Mouse (Mus musculus) stomach, embryonic 15.5 days (tissue): ENCODE measurements around the gene Ethe1. TPM values are rescaled to one million over a fixed set of nuclear protein-coding genes. Genes with fewer than 3 reads are reported as not detected.

Experiments used
- ATAC-seq: fragments of 200-750 bp; cut with Nextera tagmentation; 2 replicates; pipeline ENCODE4 v1.8.0; 2017; ENCODE audit warnings: low read depth, moderate number of reproducible peaks, moderate TSS enrichment; ENCODE audit not compliant: insufficient read depth, low FRiP score
- H3K27ac ChIP-seq: fragments of 300-500 bp; sonication (generic); 2 replicates; pipeline ENCODE4 v1.5.1; 2015; ENCODE audit warnings: mild to moderate bottlenecking, inconsistent platforms
- H3K27me3 ChIP-seq: fragments of 300-500 bp; sonication (generic); replicated peaks from 2 replicates; pipeline ENCODE4 v1.6.1; 2015; ENCODE audit warnings: inconsistent platforms
- H3K36me3 ChIP-seq: fragments of 300-500 bp; sonication (generic); 2 replicates; pipeline ENCODE4 v1.6.1; 2015; ENCODE audit warnings: inconsistent platforms
- H3K4me1 ChIP-seq: fragments of 300-500 bp; sonication (generic); 2 replicates; pipeline ENCODE4 v1.6.1; 2015; ENCODE audit warnings: inconsistent platforms
- H3K4me2 ChIP-seq: fragments of 300-500 bp; sonication (generic); 2 replicates; pipeline ENCODE4 v1.6.1; 2015; ENCODE audit warnings: mild to moderate bottlenecking, inconsistent platforms
- H3K4me3 ChIP-seq: fragments of 300-500 bp; sonication (generic); replicated peaks from 2 replicates; pipeline ENCODE4 v1.5.1; 2015; ENCODE audit warnings: inconsistent platforms
- H3K9ac ChIP-seq: fragments of 300-500 bp; sonication (generic); 2 replicates; pipeline ENCODE4 v1.6.1; 2015; ENCODE audit warnings: inconsistent platforms
- H3K9me3 ChIP-seq: fragments of 300-500 bp; sonication (generic); 2 replicates; pipeline ENCODE4 v1.6.1; 2016; ENCODE audit warnings: inconsistent platforms
- WGBS: fragments of 180-500 bp; shearing (Covaris S2); methylation state at CpG from one replicate; pipeline ENCODE4 v1.1.7; 2015; 5-methylcytosine and 5-hydroxymethylcytosine counted together
- polyA plus RNA-seq: library from polyadenylated mRNA; unstranded; fragments of >200 nt; fragmentation: Nextera tagmentation; extraction: Ambion mirVana; gene quantifications from 2 replicates; pipeline ENCODE4 v1.2.1, GENCODE M21; 2015

Ethe1 gene
- polyA plus RNA-seq, 1 experiment from 2014 or later: 37.1 TPM

DNA sequence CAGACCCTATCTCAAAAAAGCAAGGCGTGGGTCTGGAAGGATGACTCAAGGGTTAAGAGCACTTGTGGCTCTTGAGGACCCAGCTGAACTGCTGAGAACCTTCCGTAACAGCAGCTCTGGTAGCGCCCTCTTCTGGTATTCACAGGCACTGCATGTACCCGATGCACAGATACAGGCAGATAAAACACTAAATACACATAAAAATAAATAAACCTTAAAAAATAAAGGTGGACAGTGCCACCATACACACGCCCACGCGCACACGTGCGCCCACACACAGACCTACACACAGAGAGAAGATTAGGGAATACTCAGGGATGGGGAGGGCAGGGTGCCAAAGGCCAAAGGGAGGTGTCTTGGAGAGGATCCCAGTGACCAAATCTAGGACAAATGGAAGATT, 55.1 kb downstream of the Ethe1 start:
- 11% methylated on average over 9 of the region's 9 CpGs for WGBS
- no peak overlapping the region for H3K4me3 ChIP-seq
- no peak for ATAC-seq

DNA sequence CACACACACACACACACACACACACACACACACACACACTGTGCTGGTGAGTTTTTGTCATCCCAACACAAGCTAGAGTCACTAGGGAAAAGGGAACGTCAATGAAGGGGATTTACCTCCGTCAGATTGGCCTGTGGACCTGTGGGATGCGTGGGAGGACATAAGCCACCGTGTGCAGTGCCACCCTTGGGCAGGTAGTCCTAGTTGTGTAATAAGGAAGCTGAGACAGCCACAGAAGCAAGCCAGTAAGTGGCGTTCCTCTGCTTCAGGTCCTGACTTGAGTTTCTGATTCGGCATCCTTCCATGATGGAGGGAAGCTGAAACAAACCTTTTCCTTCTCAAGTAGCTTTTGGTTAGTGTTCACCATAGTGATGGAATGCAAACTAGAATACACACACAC, 57.1 kb downstream of the Ethe1 start:
- Histone ChIP-seq H3K4me3 (no peak overlapping the region), H3K9ac (no peak overlapping the region), H3K27me3 (peaks cover 12% of the 10 kb centered on the region), H3K27ac (no peak overlapping the region), H3K36me3 (no peaks in the 10 kb centered on the region), H3K9me3 (no peaks in the 10 kb centered on the region), H3K4me1 (no peaks in the 10 kb centered on the region), H3K4me2 (no peak overlapping the region)
- WGBS: 81% methylated on average over 6 of the region's 6 CpGs
- ATAC-seq: no peak

More for the DNA sequence above, 55.1 kb downstream of the Ethe1 start:
- no peaks in the 10 kb centered on the region for H3K4me1 ChIP-seq
- no peaks in the 10 kb centered on the region for H3K9me3 ChIP-seq
- H3K4me2 ChIP-seq: no peak overlapping the region
- no peak overlapping the region for H3K9ac ChIP-seq
- H3K27ac ChIP-seq: no peak overlapping the region
- H3K36me3 ChIP-seq: no peaks in the 10 kb centered on the region
- peaks cover 22% of the 10 kb centered on the region for H3K27me3 ChIP-seq

DNA sequence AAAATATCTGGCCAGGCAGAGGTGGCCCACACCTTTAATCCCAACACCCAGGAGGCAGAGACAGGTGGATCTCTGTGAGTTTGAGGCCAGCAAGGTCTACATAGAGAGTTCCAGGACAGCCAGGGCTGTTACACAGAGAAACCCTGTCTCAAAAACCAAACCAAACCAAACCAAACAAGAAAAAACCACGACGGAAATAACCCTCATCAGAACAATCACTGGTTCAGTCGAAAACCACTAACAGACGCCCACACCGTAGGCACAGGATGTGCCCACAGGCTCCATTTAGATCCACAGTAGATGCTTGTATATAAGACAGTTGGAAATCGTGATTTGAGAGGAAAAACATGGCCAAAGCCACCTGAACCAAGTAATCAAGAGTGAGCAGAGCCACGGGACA, 57.7 kb downstream of the Ethe1 start:
- Histone ChIP-seq H3K4me1 (no peaks in the 10 kb centered on the region), H3K27me3 (peaks cover 7% of the 10 kb centered on the region), H3K9me3 (no peaks in the 10 kb centered on the region), H3K36me3 (no peaks in the 10 kb centered on the region), H3K27ac (no peak overlapping the region), H3K4me2 (no peak overlapping the region), H3K4me3 (no peak overlapping the region), H3K9ac (no peak overlapping the region)
- no peak for ATAC-seq
- WGBS: 67% methylated on average over 7 of the region's 7 CpGs

DNA sequence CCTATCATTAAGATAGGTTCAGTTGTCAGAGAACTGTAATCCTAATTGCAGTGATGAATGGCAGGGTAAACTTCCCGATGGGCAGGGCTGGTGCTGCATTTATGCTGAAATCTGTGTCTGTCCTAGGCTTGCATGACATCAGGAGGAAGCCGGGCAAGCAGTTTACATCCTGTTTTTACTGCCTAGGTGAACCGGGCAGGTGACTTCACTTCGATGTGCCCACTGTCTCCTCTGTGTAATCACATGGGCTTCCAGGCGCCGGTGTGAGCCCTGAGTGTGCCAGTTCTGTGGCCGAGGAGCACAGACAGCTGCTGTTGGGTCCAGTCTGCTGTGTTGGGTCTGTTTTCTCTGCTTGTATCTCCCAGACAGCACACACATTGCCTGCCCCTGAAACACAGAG, 59.1 kb downstream of the Ethe1 start:
- H3K9me3 ChIP-seq: no peaks in the 10 kb centered on the region
- no peak overlapping the region for H3K4me2 ChIP-seq
- no peaks in the 10 kb centered on the region for H3K36me3 ChIP-seq
- H3K4me1 ChIP-seq: no peaks in the 10 kb centered on the region
- no peak overlapping the region for H3K27ac ChIP-seq
- WGBS: 63% methylated on average over 7 of the region's 7 CpGs
- H3K27me3 ChIP-seq: no peaks in the 10 kb centered on the region
- H3K9ac ChIP-seq: no peak overlapping the region
- ATAC-seq: no peak
- no peak overlapping the region for H3K4me3 ChIP-seq

DNA sequence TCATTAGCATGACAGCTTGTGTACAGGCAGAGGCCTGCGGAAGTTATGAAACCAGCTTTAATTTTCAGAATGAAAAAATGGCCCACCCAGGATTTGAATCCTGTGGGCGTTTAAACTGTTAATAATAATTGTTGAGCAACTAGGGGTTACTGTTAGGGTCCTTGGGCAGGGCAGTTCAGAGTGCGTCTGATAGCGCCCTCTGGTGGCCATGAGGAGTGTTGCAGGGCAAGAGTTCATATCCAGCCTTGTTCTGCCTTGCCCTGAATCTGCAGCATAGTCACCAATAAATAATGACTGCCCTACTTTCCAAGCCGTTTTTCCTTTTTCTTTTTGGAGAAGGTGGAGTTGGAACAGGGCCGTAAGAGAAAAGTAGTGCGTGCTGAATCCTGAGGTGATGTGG, 66.3 kb downstream of the Ethe1 start:
- H3K27ac ChIP-seq: no peak overlapping the region
- no peaks in the 10 kb centered on the region for H3K36me3 ChIP-seq
- no peak overlapping the region for H3K4me3 ChIP-seq
- no peaks in the 10 kb centered on the region for H3K9me3 ChIP-seq
- H3K9ac ChIP-seq: no peak overlapping the region
- H3K27me3 ChIP-seq: no peaks in the 10 kb centered on the region
- ATAC-seq: no peak
- WGBS: 21% methylated on average over 7 of the region's 7 CpGs
- H3K4me2 ChIP-seq: no peak overlapping the region
- H3K4me1 ChIP-seq: no peaks in the 10 kb centered on the region

Other genes starting within 250 kb of the Ethe1 start
- gene Lypd5, start 238.3 kb upstream of the Ethe1 start, polyA plus RNA-seq: 0.26 and 3.0 TPM in 2 replicates
- gene Kcnn4, start 217.3 kb upstream of the Ethe1 start, polyA plus RNA-seq: 7.1 and 14.4 TPM in 2 replicates
- gene Smg9, start 187.9 kb upstream of the Ethe1 start, polyA plus RNA-seq: 20.9 and 23.7 TPM in 2 replicates
- gene Irgc1, start 135.2 kb upstream of the Ethe1 start, polyA plus RNA-seq: not detected in 2 replicates
- gene Plaur, start 125.1 kb upstream of the Ethe1 start, polyA plus RNA-seq: 12.1 and 12.3 TPM in 2 replicates
- 4.7 and 6.3 TPM in 2 replicates for gene Cadm4, start 105.5 kb upstream of the Ethe1 start, polyA plus RNA-seq
- gene Zfp428, start 80.5 kb upstream of the Ethe1 start, polyA plus RNA-seq: 38.1 TPM in 2 replicates
- 0.19 and 0.40 TPM in 2 replicates for gene AC161166.1, start 75.1 kb upstream of the Ethe1 start, polyA plus RNA-seq
- gene Irgq, start 56.9 kb upstream of the Ethe1 start, polyA plus RNA-seq: 7.6 and 8.2 TPM in 2 replicates
- 1.9 and 6.8 TPM in 2 replicates for gene Pinlyp, start 41.4 kb upstream of the Ethe1 start, polyA plus RNA-seq
- 96.1 and 100.0 TPM in 2 replicates for gene Xrcc1, start 41.3 kb upstream of the Ethe1 start, polyA plus RNA-seq
- gene Zfp575, start 98 bp downstream of the Ethe1 start, polyA plus RNA-seq: 4.3 and 5.0 TPM in 2 replicates
- gene Phldb3, start 23.2 kb downstream of the Ethe1 start, polyA plus RNA-seq: 0.43 and 0.54 TPM in 2 replicates
- gene Lypd3, start 49.0 kb downstream of the Ethe1 start, polyA plus RNA-seq: 22.6 and 42.2 TPM in 2 replicates
- gene Tex101, start 89.1 kb downstream of the Ethe1 start, polyA plus RNA-seq: 0.21 TPM in 1 of 2 replicates, not detected in the other
- not detected in 2 replicates for gene BC049730, start 121.7 kb downstream of the Ethe1 start, polyA plus RNA-seq
- gene Gm4763, start 139.4 kb downstream of the Ethe1 start, polyA plus RNA-seq: not detected in 2 replicates
- gene Cd177, start 172.8 kb downstream of the Ethe1 start, polyA plus RNA-seq: 3.3 and 3.7 TPM in 2 replicates
- 0.95 and 1.2 TPM in 2 replicates for gene Ceacam10, start 189.7 kb downstream of the Ethe1 start, polyA plus RNA-seq